Mouse (Mus musculus): Measurements from ENCODE around the gene Pbld2. TPM values are rescaled to one million over a fixed set of nuclear protein-coding genes. Genes with fewer than 3 reads are reported as not detected.

Gene Pbld2
- total and polyA plus RNA-seq, 3 experiments: 0.19 to 0.72 (median 0.26) TPM

DNA sequence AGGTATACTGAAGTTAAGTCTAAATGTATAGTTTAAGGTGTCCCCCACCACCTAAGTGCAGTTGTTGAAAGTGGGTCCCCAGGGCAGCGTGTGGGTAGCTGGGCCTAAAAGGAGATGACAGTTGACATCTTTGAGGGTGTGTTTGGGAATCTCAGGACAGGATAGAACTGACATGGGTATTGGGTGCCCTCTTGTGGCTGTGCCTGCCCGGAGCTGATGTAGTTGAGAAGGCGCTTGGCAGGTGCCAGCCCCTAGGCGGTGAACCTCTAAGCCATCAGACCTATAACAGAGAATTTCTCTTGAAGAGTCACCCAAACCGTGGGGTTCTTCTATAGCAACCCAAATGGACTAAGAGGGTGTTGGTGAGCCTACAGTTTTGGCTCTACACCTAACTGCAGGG, 41.9 kb downstream of the Pbld2 start:
- Histone ChIP-seq H3K9ac (ENCODE audit: insufficient read depth, low read depth) (no peak overlapping the region), H3K4me2 (ENCODE audit: insufficient read depth, low read depth, poor library complexity, severe bottlenecking) (no peak overlapping the region), H3K27ac (ENCODE audit: insufficient read depth, low read depth) (no peak overlapping the region), H3K4me1 (ENCODE audit: control insufficient read depth in 1 of 2, insufficient read depth in 2 of 2) (peaks cover 0 to 5% of the 10 kb centered on the region in 2 experiments; a peak in 1 of 4 replicates), H3K36me3 (replicated peaks in 1 of 2; ENCODE audit: control insufficient read depth in 1 of 2, insufficient read depth in 1 of 2, low read length in 1 of 2) (no peaks in the 10 kb centered on the region), H3K27me3 (replicated peaks) (no peaks in the 10 kb centered on the region), H3K4me3 (replicated peaks in 1 of 3; ENCODE audit: low read depth in 2 of 3, low read length in 2 of 3, poor library complexity in 1 of 3) (no peak overlapping the region), H3K9me3 (replicated peaks; ENCODE audit: low read length) (peaks cover 4% of the 10 kb centered on the region), H3K79me2 (replicated peaks; ENCODE audit: control insufficient read depth, extremely low read depth, insufficient read depth, poor library complexity, severe bottlenecking) (no peaks in the 10 kb centered on the region)
- DNase-seq (ENCODE audit: extremely low read depth): peak; percentile 71
- dilution Hi-C loops (cut with MboI; ENCODE audit: extremely low pct_ligation_motif_present, extremely low pct_unique_long_range_greater_than_20kb, low sequenced_read_pairs) (no loop called here), in situ Hi-C loops (cut with MboI; ENCODE audit: low pct_ligation_motif_present, low pct_unique_long_range_greater_than_20kb, low sequenced_read_pairs) (no loop called here)
- TF ChIP-seq MXI1 (IDR thresholded peaks at IDR 0.05; ENCODE audit: low read depth, low read length) (peak; percentile 58; the same call in 1 of the 2 replicates), ZKSCAN1 (IDR thresholded peaks at IDR 0.05; ENCODE audit: borderline replicate concordance, low read depth, low read length) (no peak), MAX (IDR thresholded peaks at IDR 0.05; ENCODE audit: low read length) (0 out of 2 replicates have a peak, but pooled peaks have one; percentile 15), POLR2AphosphoS2 (IDR thresholded peaks at IDR 0.05; ENCODE audit: low read depth, low read length) (no peak), NELFE (IDR thresholded peaks at IDR 0.05; ENCODE audit: low read depth, low read length) (peak; percentile 51; the same call in 1 of the 2 replicates), RAD21 (IDR thresholded peaks at IDR 0.05; ENCODE audit: low read depth, low read length) (peak; percentile 94), CHD2 (IDR thresholded peaks at IDR 0.05; ENCODE audit: low read length) (no peak), SMC3 (IDR thresholded peaks at IDR 0.05; ENCODE audit: low read depth, low read length) (peak; percentile 95), E2F4 (IDR thresholded peaks at IDR 0.05; ENCODE audit: insufficient replicate concordance, low read depth, low read length) (no peak), TCF12 (IDR thresholded peaks at IDR 0.05; ENCODE audit: low read depth, low read length) (peak; percentile 36; the same call in 1 of the 2 replicates), ZNF384 (IDR thresholded peaks at IDR 0.05; ENCODE audit: low read depth, low read length) (no peak), BHLHE40 (IDR thresholded peaks at IDR 0.05; ENCODE audit: low read depth, low read length) (peak; percentile 28; the same call in 1 of the 2 replicates), RCOR1 (conservative IDR thresholded peaks at IDR 0.05; ENCODE audit: low read depth, low read length) (no peak), IRF4 (IDR thresholded peaks at IDR 0.05; ENCODE audit: low read depth, low read length) (no peak), MYC (IDR thresholded peaks at IDR 0.05; ENCODE audit: low read depth, low read length) (no peak), TBP (conservative IDR thresholded peaks at IDR 0.05; ENCODE audit: low read depth, low read length) (no peak), MAFK (IDR thresholded peaks at IDR 0.05; ENCODE audit: insufficient replicate concordance, low read length) (no peak), JUN (IDR thresholded peaks at IDR 0.05; ENCODE audit: insufficient read depth, low read depth, low read length) (no peak), NRF1 (IDR thresholded peaks at IDR 0.05; ENCODE audit: low read depth, low read length) (0 out of 2 replicates have a peak, but pooled peaks have one; percentile 34), EP300 (IDR thresholded peaks at IDR 0.05; ENCODE audit: low read length) (no peak), HCFC1 (IDR thresholded peaks at IDR 0.05; ENCODE audit: low read depth, low read length) (0 out of 2 replicates have a peak, but pooled peaks have one; percentile 26), ZMIZ1 (IDR thresholded peaks at IDR 0.05; ENCODE audit: low read depth, low read length) (no peak), CHD1 (IDR thresholded peaks at IDR 0.05; ENCODE audit: low read depth, low read length) (no peak), USF2 (conservative IDR thresholded peaks at IDR 0.05; ENCODE audit: low read depth, low read length) (no peak), PAX5 (IDR thresholded peaks at IDR 0.05; ENCODE audit: low read length) (no peak), CTCF (conservative IDR thresholded peaks at IDR 0.05 in 1 of 2, IDR thresholded peaks at IDR 0.05 in 1 of 2; ENCODE audit: low read depth in 2 of 2, low read length in 2 of 2) (peak; percentile 37 to 96; a peak in 3 of 4 replicates), UBTF (IDR thresholded peaks at IDR 0.05; ENCODE audit: low read depth, low read length) (no peak), POLR2A (IDR thresholded peaks at IDR 0.05; ENCODE audit: low read depth, low read length) (no peak), ZC3H11A (IDR thresholded peaks at IDR 0.05; ENCODE audit: low read depth, low read length) (peak; percentile 81), ETS1 (conservative IDR thresholded peaks at IDR 0.05; ENCODE audit: low read depth, low read length) (no peak), SIN3A (IDR thresholded peaks at IDR 0.05; ENCODE audit: low read length) (0 out of 2 replicates have a peak, but pooled peaks have one; percentile 52), ELF1 (IDR thresholded peaks at IDR 0.05; ENCODE audit: low read depth, low read length) (no peak), GABPA (IDR thresholded peaks at IDR 0.05; ENCODE audit: insufficient replicate concordance, low read depth, low read length) (no peak), JUND (conservative IDR thresholded peaks at IDR 0.05; ENCODE audit: low read depth, low read length) (no peak; the same call in 1 of the 2 replicates), KAT2A (IDR thresholded peaks at IDR 0.05; ENCODE audit: insufficient replicate concordance, low read length) (no peak), MEF2A (IDR thresholded peaks at IDR 0.05; ENCODE audit: borderline replicate concordance, low read depth, low read length) (peak; percentile 44; the same call in 1 of the 2 replicates), USF1 (IDR thresholded peaks at IDR 0.05; ENCODE audit: low read depth, low read length) (no peak), MAZ (IDR thresholded peaks at IDR 0.05; ENCODE audit: low read depth, low read length) (no peak)

All from CH12.LX (cell line).